Mouse (Mus musculus): ENCODE data around the gene Tmeff1. TPM values are rescaled to one million over a fixed set of nuclear protein-coding genes. Genes with fewer than 3 reads are reported as not detected.

Gene Tmeff1
- polyA plus RNA-seq, 1 experiment from 2014 or later = 25.8 TPM

GRCm38 (mm10) chr4:48622246-48622645, 37.3 kb downstream of the Tmeff1 start:
- Histone ChIP-seq H3K27ac (ENCODE audit: low read depth, low read length) (no peak overlapping the region), H3K4me2 (no peak overlapping the region), H3K36me3 (ENCODE audit: control insufficient read depth, insufficient read depth, low read length) (peaks cover 4% of the 10 kb centered on the region; the same call in 1 of the 2 replicates), H3K4me1 (replicated peaks; ENCODE audit: control insufficient read depth, insufficient read depth, low read length) (no peaks in the 10 kb centered on the region), H3K27me3 (replicated peaks; ENCODE audit: control insufficient read depth, insufficient read depth, low read length) (no peaks in the 10 kb centered on the region), H3K9me3 (ENCODE audit: control insufficient read depth, low read length) (no peaks in the 10 kb centered on the region), H3K4me3 (ENCODE audit: low read depth, low read length) (no peak overlapping the region), H3K9ac (ENCODE audit: low read depth, low read length) (no peak overlapping the region)
- ATAC-seq (replicated peaks; ENCODE audit: low FRiP score) = no peak
- no peak for DNase-seq (ENCODE audit: low spot score)
- 83% methylated on average over 6 of the region's 6 CpGs for WGBS

DNA sequence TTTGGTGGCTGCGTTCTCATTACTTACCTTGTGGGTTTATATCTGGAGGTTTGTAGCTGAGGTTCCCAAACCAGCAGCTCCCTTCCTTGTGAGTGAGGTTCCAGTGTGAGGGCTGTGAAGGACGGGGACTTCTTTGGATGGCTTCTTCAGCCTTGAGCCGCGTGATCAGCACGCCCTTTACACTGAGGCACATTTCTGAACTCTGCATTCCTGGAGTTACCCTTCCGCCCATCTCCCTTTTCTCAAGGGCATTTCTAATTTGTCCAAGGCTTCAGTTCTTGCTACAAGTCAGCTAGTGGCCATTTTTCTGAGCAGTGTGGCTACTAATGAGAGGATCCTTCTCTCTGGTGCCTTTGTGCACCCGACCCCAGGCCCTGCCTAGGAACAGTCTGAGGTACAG, 38.0 kb downstream of the Tmeff1 start:
- ATAC-seq (replicated peaks; ENCODE audit: low FRiP score) (no peak), DNase-seq (ENCODE audit: low spot score) (no peak)
- no peak overlapping the region for H3K9ac ChIP-seq (ENCODE audit: low read depth, low read length)
- 90% methylated on average over 7 of the region's 7 CpGs for WGBS
- no peak overlapping the region for H3K27ac ChIP-seq (ENCODE audit: low read depth, low read length)
- H3K36me3 ChIP-seq (ENCODE audit: control insufficient read depth, insufficient read depth, low read length) = peaks cover 4% of the 10 kb centered on the region; the same call in 1 of the 2 replicates
- H3K9me3 ChIP-seq (ENCODE audit: control insufficient read depth, low read length) = no peaks in the 10 kb centered on the region
- no peak overlapping the region for H3K4me2 ChIP-seq
- no peak overlapping the region for H3K4me3 ChIP-seq (ENCODE audit: low read depth, low read length)
- no peaks in the 10 kb centered on the region for H3K4me1 ChIP-seq (replicated peaks; ENCODE audit: control insufficient read depth, insufficient read depth, low read length)
- H3K27me3 ChIP-seq (replicated peaks; ENCODE audit: control insufficient read depth, insufficient read depth, low read length) = no peaks in the 10 kb centered on the region

DNA sequence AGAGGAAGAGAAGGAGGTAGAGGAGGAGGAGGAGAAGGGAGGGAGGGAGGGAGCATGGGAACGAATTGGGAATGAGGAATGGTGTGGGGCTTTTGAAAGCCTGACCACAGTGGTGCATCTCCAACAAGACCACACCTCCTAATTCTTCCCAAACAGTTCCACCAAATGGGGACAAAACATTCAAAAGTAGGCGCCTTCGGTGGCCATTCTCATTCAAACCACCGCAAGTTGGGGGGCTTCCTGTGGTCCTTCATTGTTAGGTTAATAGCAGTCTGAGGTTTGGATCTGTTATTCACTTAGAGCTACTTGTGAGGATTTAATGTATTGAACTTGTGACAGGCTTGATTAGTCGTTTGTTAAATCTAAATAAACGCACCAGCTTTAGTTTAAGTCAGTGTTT, 40.0 kb downstream of the Tmeff1 start:
- ATAC-seq (replicated peaks; ENCODE audit: low FRiP score) (no peak), DNase-seq (ENCODE audit: low spot score) (no peak)
- WGBS = 84% methylated on average over 6 of the region's 6 CpGs
- H3K36me3 ChIP-seq (ENCODE audit: control insufficient read depth, insufficient read depth, low read length) = peaks cover 8% of the 10 kb centered on the region; the same call in 1 of the 2 replicates
- H3K27ac ChIP-seq (ENCODE audit: low read depth, low read length) = no peak overlapping the region
- no peaks in the 10 kb centered on the region for H3K9me3 ChIP-seq (ENCODE audit: control insufficient read depth, low read length)
- no peak overlapping the region for H3K4me2 ChIP-seq
- no peaks in the 10 kb centered on the region for H3K4me1 ChIP-seq (replicated peaks; ENCODE audit: control insufficient read depth, insufficient read depth, low read length)
- H3K4me3 ChIP-seq (ENCODE audit: low read depth, low read length) = no peak overlapping the region
- H3K27me3 ChIP-seq (replicated peaks; ENCODE audit: control insufficient read depth, insufficient read depth, low read length) = no peaks in the 10 kb centered on the region
- no peak overlapping the region for H3K9ac ChIP-seq (ENCODE audit: low read depth, low read length)

DNA sequence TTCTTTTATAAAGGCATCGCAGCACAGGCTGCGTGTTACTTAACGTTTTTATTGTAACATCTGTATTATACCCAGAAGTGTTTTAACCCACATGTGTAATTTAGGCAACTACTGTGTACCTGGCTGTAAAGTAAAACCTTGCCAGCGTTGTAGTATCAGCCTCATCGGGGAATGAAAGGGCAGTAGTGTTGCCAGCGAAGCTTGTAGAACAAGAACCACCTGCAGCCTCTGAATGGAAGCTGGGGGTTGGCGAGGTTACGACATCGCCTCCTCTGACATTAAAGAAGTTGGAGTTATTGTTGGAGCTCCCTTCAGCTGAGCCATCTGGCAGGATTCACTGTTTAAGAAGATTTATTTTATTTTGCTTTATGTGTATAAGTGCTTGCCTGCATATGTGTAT, 40.9 kb downstream of the Tmeff1 start:
- H3K36me3 ChIP-seq (ENCODE audit: control insufficient read depth, insufficient read depth, low read length) = 0 out of 2 replicates have a peak, but pooled peaks cover 5% of the 10 kb centered on the region
- no peak overlapping the region for H3K4me3 ChIP-seq (ENCODE audit: low read depth, low read length)
- no peaks in the 10 kb centered on the region for H3K9me3 ChIP-seq (ENCODE audit: control insufficient read depth, low read length)
- H3K27me3 ChIP-seq (replicated peaks; ENCODE audit: control insufficient read depth, insufficient read depth, low read length) = no peaks in the 10 kb centered on the region
- no peaks in the 10 kb centered on the region for H3K4me1 ChIP-seq (replicated peaks; ENCODE audit: control insufficient read depth, insufficient read depth, low read length)
- DNase-seq (ENCODE audit: low spot score) = no peak
- H3K27ac ChIP-seq (ENCODE audit: low read depth, low read length) = no peak overlapping the region
- H3K9ac ChIP-seq (ENCODE audit: low read depth, low read length) = no peak overlapping the region
- WGBS = 89% methylated on average over 9 of the region's 9 CpGs
- no peak for ATAC-seq (replicated peaks; ENCODE audit: low FRiP score)
- H3K4me2 ChIP-seq = no peak overlapping the region

GRCm38 (mm10) chr4:48629445-48629844, 44.5 kb downstream of the Tmeff1 start:
- DNase-seq (ENCODE audit: low spot score) (no peak), ATAC-seq (replicated peaks; ENCODE audit: low FRiP score) (no peak)
- Histone ChIP-seq H3K27me3 (replicated peaks; ENCODE audit: control insufficient read depth, insufficient read depth, low read length) (no peaks in the 10 kb centered on the region), H3K4me1 (replicated peaks; ENCODE audit: control insufficient read depth, insufficient read depth, low read length) (no peaks in the 10 kb centered on the region; the same call in 1 of the 2 replicates), H3K4me2 (no peak overlapping the region), H3K9ac (ENCODE audit: low read depth, low read length) (no peak overlapping the region), H3K36me3 (ENCODE audit: control insufficient read depth, insufficient read depth, low read length) (0 out of 2 replicates have a peak, but pooled peaks cover 5% of the 10 kb centered on the region), H3K27ac (ENCODE audit: low read depth, low read length) (no peak overlapping the region), H3K4me3 (ENCODE audit: low read depth, low read length) (no peak overlapping the region), H3K9me3 (ENCODE audit: control insufficient read depth, low read length) (no peaks in the 10 kb centered on the region)
- WGBS = 93% methylated on average over 13 of the region's 13 CpGs

- no peak overlapping the region for H3K4me2 ChIP-seq
- no peak for DNase-seq (ENCODE audit: low spot score)
- ATAC-seq (replicated peaks; ENCODE audit: low FRiP score) = no peak
- no peak overlapping the region for H3K27ac ChIP-seq (ENCODE audit: low read depth, low read length)
- H3K9me3 ChIP-seq (ENCODE audit: control insufficient read depth, low read length) = no peaks in the 10 kb centered on the region
- 0 out of 2 replicates have a peak, but pooled peaks cover 5% of the 10 kb centered on the region for H3K36me3 ChIP-seq (ENCODE audit: control insufficient read depth, insufficient read depth, low read length)
- no peaks in the 10 kb centered on the region for H3K27me3 ChIP-seq (replicated peaks; ENCODE audit: control insufficient read depth, insufficient read depth, low read length)
- H3K9ac ChIP-seq (ENCODE audit: low read depth, low read length) = no peak overlapping the region
- 80% methylated on average over 6 of the region's 6 CpGs for WGBS
- H3K4me3 ChIP-seq (ENCODE audit: low read depth, low read length) = no peak overlapping the region
- H3K4me1 ChIP-seq (replicated peaks; ENCODE audit: control insufficient read depth, insufficient read depth, low read length) = no peaks in the 10 kb centered on the region; the same call in 1 of the 2 replicates
Observed at GRCm38 (mm10) chr4:48633529-48633928, 48.6 kb downstream of the Tmeff1 start.

DNA sequence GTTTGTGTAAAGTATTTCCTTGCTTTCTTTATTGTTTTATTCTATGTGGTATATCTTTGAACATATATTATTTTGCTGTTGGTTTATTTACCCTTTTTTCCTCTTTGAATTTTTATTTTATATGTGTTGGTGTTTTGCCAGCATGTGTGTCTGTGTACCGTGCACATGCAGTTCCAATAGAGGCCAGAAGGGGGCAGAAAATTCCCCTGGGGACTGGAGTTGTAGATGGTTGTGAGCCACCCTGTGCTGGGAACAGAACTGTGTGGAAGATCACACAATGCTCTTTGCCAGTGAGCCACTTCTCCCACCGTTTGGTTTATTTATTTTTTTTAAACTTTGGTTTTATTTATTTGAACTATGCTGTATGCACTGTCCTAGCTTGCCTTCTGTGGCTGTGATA, 49.1 kb downstream of the Tmeff1 start:
- Histone ChIP-seq H3K36me3 (ENCODE audit: control insufficient read depth, insufficient read depth, low read length) (0 out of 2 replicates have a peak, but pooled peaks cover 4% of the 10 kb centered on the region), H3K27ac (ENCODE audit: low read depth, low read length) (no peak overlapping the region), H3K9me3 (ENCODE audit: control insufficient read depth, low read length) (no peaks in the 10 kb centered on the region), H3K4me1 (replicated peaks; ENCODE audit: control insufficient read depth, insufficient read depth, low read length) (no peaks in the 10 kb centered on the region; the same call in 1 of the 2 replicates), H3K9ac (ENCODE audit: low read depth, low read length) (no peak overlapping the region), H3K27me3 (replicated peaks; ENCODE audit: control insufficient read depth, insufficient read depth, low read length) (no peaks in the 10 kb centered on the region), H3K4me2 (no peak overlapping the region), H3K4me3 (ENCODE audit: low read depth, low read length) (no peak overlapping the region)
- WGBS = 80% methylated on average over 2 of the region's 2 CpGs
- DNase-seq (ENCODE audit: low spot score) (no peak), ATAC-seq (replicated peaks; ENCODE audit: low FRiP score) (no peak)

- Histone ChIP-seq H3K27ac (ENCODE audit: low read depth, low read length) (no peak overlapping the region), H3K36me3 (ENCODE audit: control insufficient read depth, insufficient read depth, low read length) (no peaks in the 10 kb centered on the region; the same call in 1 of the 2 replicates), H3K9ac (ENCODE audit: low read depth, low read length) (no peak overlapping the region), H3K4me3 (ENCODE audit: low read depth, low read length) (no peak overlapping the region), H3K4me2 (no peak overlapping the region), H3K4me1 (replicated peaks; ENCODE audit: control insufficient read depth, insufficient read depth, low read length) (no peaks in the 10 kb centered on the region), H3K9me3 (ENCODE audit: control insufficient read depth, low read length) (no peaks in the 10 kb centered on the region), H3K27me3 (replicated peaks; ENCODE audit: control insufficient read depth, insufficient read depth, low read length) (no peaks in the 10 kb centered on the region)
- 93% methylated on average over 13 of the region's 13 CpGs for WGBS
- DNase-seq (ENCODE audit: low spot score) (no peak), ATAC-seq (replicated peaks; ENCODE audit: low FRiP score) (no peak)
Observed at GRCm38 (mm10) chr4:48636831-48637230, 51.9 kb downstream of the Tmeff1 start.

DNA sequence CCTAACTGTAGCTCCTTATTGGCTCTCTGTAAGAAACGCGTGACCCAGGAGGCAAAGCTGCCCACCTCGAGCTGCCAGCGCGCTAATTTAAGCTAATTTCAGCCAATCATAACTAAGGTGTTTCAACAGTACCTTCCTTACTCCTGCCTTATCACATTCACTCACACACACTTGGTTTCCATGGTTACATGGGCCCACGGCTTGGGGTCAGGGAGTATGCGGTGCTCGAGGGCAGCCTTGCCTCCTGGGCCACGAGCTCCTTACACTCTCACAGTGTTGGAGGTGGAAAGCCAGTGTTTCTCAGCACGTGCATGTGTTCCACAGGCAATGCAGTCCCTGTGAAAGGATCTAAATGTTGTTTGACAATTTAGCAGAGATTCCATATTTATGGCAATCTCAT, 53.2 kb downstream of the Tmeff1 start:
- ATAC-seq (replicated peaks; ENCODE audit: low FRiP score) (no peak), DNase-seq (ENCODE audit: low spot score) (no peak)
- no peaks in the 10 kb centered on the region for H3K9me3 ChIP-seq (ENCODE audit: control insufficient read depth, low read length)
- H3K27ac ChIP-seq (ENCODE audit: low read depth, low read length) = no peak overlapping the region
- H3K9ac ChIP-seq (ENCODE audit: low read depth, low read length) = no peak overlapping the region
- H3K27me3 ChIP-seq (replicated peaks; ENCODE audit: control insufficient read depth, insufficient read depth, low read length) = no peaks in the 10 kb centered on the region
- H3K4me3 ChIP-seq (ENCODE audit: low read depth, low read length) = no peak overlapping the region
- H3K36me3 ChIP-seq (ENCODE audit: control insufficient read depth, insufficient read depth, low read length) = no peaks in the 10 kb centered on the region; the same call in 1 of the 2 replicates
- H3K4me2 ChIP-seq = no peak overlapping the region
- H3K4me1 ChIP-seq (replicated peaks; ENCODE audit: control insufficient read depth, insufficient read depth, low read length) = no peaks in the 10 kb centered on the region
- WGBS = 69% methylated on average over 10 of the region's 10 CpGs

Data from liver, embryonic 11.5 days (tissue).